Mouse (Mus musculus) midbrain, embryonic 16.5 days (tissue): Measurements from ENCODE around the gene Abce1. TPM values are rescaled to one million over a fixed set of nuclear protein-coding genes. Genes with fewer than 3 reads are reported as not detected.

Source experiments
- ATAC-seq: fragments of 200-750 bp; cut with Nextera tagmentation; 2 replicates; pipeline ENCODE4 v1.8.0; 2017; ENCODE audit warnings: moderate TSS enrichment
- H3K27ac ChIP-seq: fragments of 300-500 bp; sonication (generic); 2 replicates; pipeline ENCODE4 v1.5.1; 2014; ENCODE audit warnings: mild to moderate bottlenecking, low read length, mixed read lengths
- H3K27me3 ChIP-seq: fragments of 300-500 bp; sonication (generic); 2 replicates; pipeline ENCODE4 v1.6.1; 2014; ENCODE audit warnings: low read depth, low read length, mixed read lengths; ENCODE audit not compliant: control insufficient read depth, insufficient read depth
- H3K36me3 ChIP-seq: fragments of 300-500 bp; sonication (generic); 2 replicates; pipeline ENCODE4 v1.6.1; 2014; ENCODE audit warnings: mild to moderate bottlenecking, low read length, moderate library complexity, mixed read lengths; ENCODE audit not compliant: control insufficient read depth, insufficient read depth
- H3K4me1 ChIP-seq: fragments of 300-500 bp; sonication (generic); 2 replicates; pipeline ENCODE4 v1.6.1; 2014; ENCODE audit warnings: mild to moderate bottlenecking, low read length, mixed read lengths; ENCODE audit not compliant: control insufficient read depth, insufficient read depth
- H3K4me2 ChIP-seq: fragments of 300-500 bp; sonication (generic); 2 replicates; pipeline ENCODE4 v1.6.1; 2014; ENCODE audit warnings: mild to moderate bottlenecking, low read length, mixed read lengths
- H3K4me3 ChIP-seq: fragments of 300-500 bp; sonication (generic); 2 replicates; pipeline ENCODE4 v1.5.1; 2014; ENCODE audit warnings: low read depth, mild to moderate bottlenecking, low read length, moderate library complexity, mixed read lengths
- H3K9ac ChIP-seq: fragments of 300-500 bp; sonication (generic); 2 replicates; pipeline ENCODE4 v1.6.1; 2014; ENCODE audit warnings: low read depth, low read length, mixed read lengths
- H3K9me3 ChIP-seq: fragments of 300-500 bp; sonication (generic); replicated peaks from 2 replicates; pipeline ENCODE4 v1.6.1; 2014; ENCODE audit warnings: mild to moderate bottlenecking, low read length, mixed read lengths; ENCODE audit not compliant: control insufficient read depth, poor library complexity, severe bottlenecking
- WGBS: fragments of 180-500 bp; shearing (Covaris S2); extraction: QIAGEN DNeasy Blood & Tissue Kit; methylation state at CpG from one replicate; pipeline ENCODE4 v1.1.7; 2014; 5-methylcytosine and 5-hydroxymethylcytosine counted together
- polyA plus RNA-seq: library from polyadenylated mRNA; unstranded; fragments of >200 nt; fragmentation: Nextera tagmentation; extraction: Ambion mirVana; gene quantifications from 2 replicates; pipeline ENCODE4 v1.2.1, GENCODE M21; 2015

Abce1 gene
- polyA plus RNA-seq, 1 experiment from 2014 or later: 81.3 TPM

GRCm38 (mm10) chr8:79637237-79637636 lies 74.3 kb downstream of the Abce1 start:
- WGBS: 91% methylated on average over 3 of the region's 3 CpGs
- Histone ChIP-seq H3K4me1 (peaks cover 20% of the 10 kb centered on the region), H3K27ac (no peak overlapping the region), H3K4me3 (no peak overlapping the region), H3K4me2 (no peak overlapping the region), H3K36me3 (no peaks in the 10 kb centered on the region), H3K27me3 (no peaks in the 10 kb centered on the region), H3K9ac (no peak overlapping the region), H3K9me3 (no peaks in the 10 kb centered on the region)
- no peak for ATAC-seq

GRCm38 (mm10) chr8:79636151-79636550 lies 75.4 kb downstream of the Abce1 start:
- ATAC-seq: no peak
- H3K4me1 ChIP-seq: peaks cover 9% of the 10 kb centered on the region
- H3K4me2 ChIP-seq: no peak overlapping the region
- no peak overlapping the region for H3K27ac ChIP-seq
- 73% methylated on average over 1 of the region's 1 CpGs for WGBS
- no peaks in the 10 kb centered on the region for H3K36me3 ChIP-seq
- H3K27me3 ChIP-seq: no peaks in the 10 kb centered on the region
- H3K9me3 ChIP-seq: no peaks in the 10 kb centered on the region
- H3K4me3 ChIP-seq: no peak overlapping the region
- no peak overlapping the region for H3K9ac ChIP-seq

- no peak overlapping the region for H3K4me3 ChIP-seq
- H3K4me1 ChIP-seq: peaks cover 2% of the 10 kb centered on the region
- no peak overlapping the region for H3K27ac ChIP-seq
- WGBS: 90% methylated on average over 1 of the region's 1 CpGs
- no peak overlapping the region for H3K4me2 ChIP-seq
- no peaks in the 10 kb centered on the region for H3K36me3 ChIP-seq
- H3K9ac ChIP-seq: no peak overlapping the region
- no peak for ATAC-seq
- H3K9me3 ChIP-seq: no peaks in the 10 kb centered on the region
- H3K27me3 ChIP-seq: no peaks in the 10 kb centered on the region
Measured at GRCm38 (mm10) chr8:79635491-79635890, 76.0 kb downstream of the Abce1 start.

Other genes with a start within 250 kb of the Abce1 start
- gene Otud4, start 72.1 kb downstream of the Abce1 start, polyA plus RNA-seq: 9.7 and 10.2 TPM in 2 replicates
- 32.2 and 35.5 TPM in 2 replicates for gene Anapc10, start 80 bp upstream of the Abce1 start, polyA plus RNA-seq